Mouse (Mus musculus): ENCODE data around the gene Srl.

DNA sequence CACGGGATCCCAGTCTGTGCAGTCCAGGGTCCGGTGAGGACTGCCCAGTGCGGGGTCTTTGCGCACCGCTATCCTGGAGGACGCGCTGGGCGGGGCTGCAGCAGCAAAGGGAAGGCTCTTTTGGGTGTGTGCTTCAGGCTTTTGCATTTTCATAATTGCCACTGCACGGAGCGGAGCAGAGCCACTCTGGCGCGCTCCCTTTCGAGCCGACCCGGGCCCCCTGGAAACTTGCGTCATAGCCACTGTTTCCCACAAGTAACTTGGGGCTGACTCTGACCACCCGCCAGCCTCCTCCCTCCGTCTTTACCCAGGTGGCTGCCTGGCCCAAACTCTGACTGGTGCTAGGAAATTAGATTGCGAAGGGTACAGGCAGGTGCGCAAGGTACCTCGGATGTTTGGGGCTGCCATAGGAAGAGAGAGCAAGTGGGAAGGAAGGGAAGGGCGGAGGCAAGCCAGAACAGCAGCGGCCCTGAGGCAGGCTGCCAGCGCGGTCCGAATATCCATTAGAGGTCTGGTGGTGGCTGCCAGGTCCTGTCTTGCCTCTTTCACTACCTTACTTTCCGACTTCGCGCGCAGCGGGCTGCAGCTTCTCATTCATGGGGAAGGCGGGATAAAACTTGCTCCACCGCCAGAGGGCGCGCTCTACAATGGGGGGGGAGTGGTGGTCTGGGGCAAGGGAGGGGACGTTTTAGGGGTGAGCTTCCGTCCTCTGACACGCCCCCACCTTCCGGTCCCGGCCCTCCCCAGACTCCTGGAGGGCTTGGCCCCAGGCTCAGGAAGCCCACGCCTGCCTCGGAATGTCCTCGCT, 18.7 kb upstream of the Srl start:
- TF ChIP-seq POLR2A (IDR thresholded peaks at IDR 0.05; ENCODE audit: borderline replicate concordance, insufficient read depth, low read length) (no peak; the same call in 1 of the 2 replicates), CTCF (IDR thresholded peaks at IDR 0.05; ENCODE audit: borderline replicate concordance, insufficient read depth, low read depth, low read length) (peak; percentile 51)

All from cerebellum, adult 2 months (tissue).